Mouse (Mus musculus) embryonic facial prominence, embryonic 12.5 days (tissue): Measurements from ENCODE around the gene Bad. TPM values are rescaled to one million over a fixed set of nuclear protein-coding genes. Genes with fewer than 3 reads are reported as not detected.
A peak's percentile ranks its signal among the peaks of the same experiment; 100 is the strongest.
"Not testable (repeated sequence)": the region's sequence is repeated elsewhere in the genome, so short reads cannot be mapped to it uniquely, and the experiment has no call there.

ENCODE experiments used
- ATAC-seq: fragments of 200-750 bp; cut with Nextera tagmentation; 2 replicates; pipeline ENCODE4 v1.8.0; 2017; ENCODE audit not compliant: insufficient number of reproducible peaks, insufficient read depth, low FRiP score, low TSS enrichment
- H3K27ac ChIP-seq: fragments of 300-500 bp; sonication (generic); 2 replicates; pipeline ENCODE4 v1.5.1; 2016; ENCODE audit warnings: mild to moderate bottlenecking
- H3K27me3 ChIP-seq: fragments of 300-500 bp; sonication (generic); 2 replicates; pipeline ENCODE4 v1.6.1; 2016; ENCODE audit warnings: mild to moderate bottlenecking, moderate library complexity
- H3K36me3 ChIP-seq: fragments of 300-500 bp; sonication (generic); 2 replicates; pipeline ENCODE4 v1.6.1; 2016; ENCODE audit warnings: mild to moderate bottlenecking
- H3K4me1 ChIP-seq: fragments of 300-500 bp; sonication (generic); 2 replicates; pipeline ENCODE4 v1.6.1; 2016
- H3K4me2 ChIP-seq: fragments of 300-500 bp; sonication (generic); replicated peaks from 2 replicates; pipeline ENCODE4 v1.6.1; 2016; ENCODE audit warnings: mild to moderate bottlenecking, moderate library complexity
- H3K4me3 ChIP-seq: fragments of 300-500 bp; sonication (generic); 2 replicates; pipeline ENCODE4 v1.5.1; 2016; ENCODE audit warnings: mild to moderate bottlenecking
- H3K9ac ChIP-seq: fragments of 300-500 bp; sonication (generic); 2 replicates; pipeline ENCODE4 v1.6.1; 2016; ENCODE audit warnings: mild to moderate bottlenecking, moderate library complexity
- H3K9me3 ChIP-seq: fragments of 300-500 bp; sonication (generic); 2 replicates; pipeline ENCODE4 v1.6.1; 2016; ENCODE audit warnings: mild to moderate bottlenecking, moderate library complexity
- WGBS: fragments of 180-500 bp; shearing (Covaris S2); methylation state at CpG from one replicate; pipeline ENCODE4 v1.1.7; 2016; 5-methylcytosine and 5-hydroxymethylcytosine counted together
- polyA plus RNA-seq: library from polyadenylated mRNA; unstranded; fragments of >200 nt; fragmentation: Nextera tagmentation; extraction: Ambion mirVana; gene quantifications from 2 replicates; pipeline ENCODE4 v1.2.1, GENCODE M21; 2016

Gene Bad
- polyA plus RNA-seq, 1 experiment from 2014 or later = 75.0 TPM

GRCm38 (mm10) chr19:6907811-6908540, 33.7 kb upstream of the Bad start:
- ATAC-seq = no peak
- Histone ChIP-seq H3K36me3 (peaks cover 42% of the 10 kb centered on the region), H3K9me3 (no peaks in the 10 kb centered on the region), H3K4me1 (peaks cover 26% of the 10 kb centered on the region), H3K27me3 (no peaks in the 10 kb centered on the region), H3K4me2 (peak overlapping the region; percentile 78), H3K4me3 (peak overlapping the region; percentile 61), H3K9ac (peak overlapping the region; percentile 36; the same call in 1 of the 2 replicates), H3K27ac (no peak overlapping the region)
- 88% methylated on average over 7 of the region's 7 CpGs for WGBS

GRCm38 (mm10) chr19:6909021-6909420, 32.6 kb upstream of the Bad start:
- H3K36me3 ChIP-seq = peaks cover 52% of the 10 kb centered on the region
- H3K4me2 ChIP-seq = peak overlapping the region; percentile 78
- H3K9ac ChIP-seq = peak overlapping the region; percentile 65
- no peak for ATAC-seq
- H3K27me3 ChIP-seq = no peaks in the 10 kb centered on the region
- H3K9me3 ChIP-seq = no peaks in the 10 kb centered on the region
- H3K4me3 ChIP-seq = peak overlapping the region; percentile 61
- peak overlapping the region; percentile 97 for H3K27ac ChIP-seq
- 8% methylated on average over 11 of the region's 11 CpGs for WGBS
- peaks cover 26% of the 10 kb centered on the region for H3K4me1 ChIP-seq

- H3K9ac ChIP-seq = peak within 1 kb of the TSS; percentile 65
- no peaks in the 10 kb centered on the region for H3K27me3 ChIP-seq
- peak within 1 kb of the TSS; percentile 61 for H3K4me3 ChIP-seq
- peaks cover 26% of the 10 kb centered on the region for H3K4me1 ChIP-seq
- peak within 1 kb of the TSS; percentile 78 for H3K4me2 ChIP-seq
- ATAC-seq = peak; percentile 92
- H3K36me3 ChIP-seq = peaks cover 52% of the 10 kb centered on the region
- H3K27ac ChIP-seq = peak within 1 kb of the TSS; percentile 97
- under 1% methylated on average over 65 of the region's 65 CpGs for WGBS
- H3K9me3 ChIP-seq = no peaks in the 10 kb centered on the region
Observed at GRCm38 (mm10) chr19:6909507-6910289, 32.0 kb upstream of the Bad start, which contains the start of the genes Trmt112 and Prdx5. Gene Trmt112, plus strand, starts transcription at chr19:6909698. Gene Prdx5, minus strand, starts transcription at chr19:6910106.

- WGBS = under 1% methylated on average over 29 of the region's 30 CpGs
- Histone ChIP-seq H3K9ac (peak overlapping the region; percentile 65), H3K4me3 (peak overlapping the region; percentile 61), H3K27ac (peak overlapping the region; percentile 97), H3K36me3 (peaks cover 47% of the 10 kb centered on the region), H3K4me1 (peaks cover 26% of the 10 kb centered on the region), H3K4me2 (peak overlapping the region; percentile 78)
- not testable (repeated sequence) for H3K9me3 ChIP-seq, H3K27me3 ChIP-seq
- ATAC-seq = 0 out of 2 replicates have a peak, but pooled peaks have one; percentile 0
Observed at GRCm38 (mm10) chr19:6910306-6910705, 31.4 kb upstream of the Bad start.

GRCm38 (mm10) chr19:6911101-6912074, 30.3 kb upstream of the Bad start:
- WGBS = 86% methylated on average over 19 of the region's 19 CpGs
- ATAC-seq = no peak
- Histone ChIP-seq H3K9me3 (no peaks in the 10 kb centered on the region), H3K4me3 (peak overlapping the region; percentile 61), H3K36me3 (peaks cover 38% of the 10 kb centered on the region), H3K9ac (0 out of 2 replicates have a peak overlapping the region, but pooled peaks have one; percentile 1), H3K4me1 (peaks cover 26% of the 10 kb centered on the region), H3K4me2 (peak overlapping the region; percentile 78), H3K27ac (no peak overlapping the region), H3K27me3 (no peaks in the 10 kb centered on the region)

- H3K4me2 ChIP-seq = no peak overlapping the region
- 92% methylated on average over 15 of the region's 15 CpGs for WGBS
- no peak for ATAC-seq
- H3K4me3 ChIP-seq = no peak overlapping the region
- no peaks in the 10 kb centered on the region for H3K27me3 ChIP-seq
- H3K36me3 ChIP-seq = peaks cover 31% of the 10 kb centered on the region
- H3K4me1 ChIP-seq = peaks cover 25% of the 10 kb centered on the region
- H3K9me3 ChIP-seq = no peaks in the 10 kb centered on the region
- no peak overlapping the region for H3K9ac ChIP-seq
- no peak overlapping the region for H3K27ac ChIP-seq
Observed at GRCm38 (mm10) chr19:6912205-6912970, 29.3 kb upstream of the Bad start.

- Histone ChIP-seq H3K4me2 (no peak overlapping the region), H3K27me3 (no peaks in the 10 kb centered on the region), H3K4me3 (no peak overlapping the region), H3K36me3 (peaks cover 31% of the 10 kb centered on the region), H3K4me1 (peaks cover 18% of the 10 kb centered on the region), H3K27ac (no peak overlapping the region), H3K9me3 (no peaks in the 10 kb centered on the region), H3K9ac (no peak overlapping the region)
- WGBS = 88% methylated on average over 6 of the region's 6 CpGs
- ATAC-seq = no peak
Observed at GRCm38 (mm10) chr19:6913036-6913435, 28.6 kb upstream of the Bad start.

- H3K27me3 ChIP-seq = no peaks in the 10 kb centered on the region
- H3K9ac ChIP-seq = no peak overlapping the region
Observed at GRCm38 (mm10) chr19:6913991-6914390, 27.7 kb upstream of the Bad start.

GRCm38 (mm10) chr19:6914540-6914939, 27.1 kb upstream of the Bad start:
- Histone ChIP-seq H3K4me2 (no peak overlapping the region), H3K9me3 (no peaks in the 10 kb centered on the region), H3K27ac (no peak overlapping the region), H3K36me3 (peaks cover 31% of the 10 kb centered on the region), H3K27me3 (no peaks in the 10 kb centered on the region), H3K4me3 (no peak overlapping the region), H3K4me1 (peaks cover 8% of the 10 kb centered on the region), H3K9ac (no peak overlapping the region)
- ATAC-seq = no peak
- WGBS = 95% methylated on average over 9 of the region's 9 CpGs

More at GRCm38 (mm10) chr19:6913991-6914390, 27.7 kb upstream of the Bad start:
- Histone ChIP-seq H3K4me2 (no peak overlapping the region), H3K27ac (no peak overlapping the region), H3K4me1 (peaks cover 9% of the 10 kb centered on the region), H3K4me3 (no peak overlapping the region), H3K9me3 (no peaks in the 10 kb centered on the region), H3K36me3 (peaks cover 31% of the 10 kb centered on the region)
- no peak for ATAC-seq
- 85% methylated on average over 11 of the region's 11 CpGs for WGBS

GRCm38 (mm10) chr19:6915276-6915675, 26.4 kb upstream of the Bad start:
- no peak for ATAC-seq
- Histone ChIP-seq H3K9me3 (no peaks in the 10 kb centered on the region), H3K36me3 (peaks cover 31% of the 10 kb centered on the region), H3K4me1 (peaks cover 12% of the 10 kb centered on the region), H3K9ac (no peak overlapping the region), H3K4me3 (no peak overlapping the region), H3K27me3 (no peaks in the 10 kb centered on the region), H3K4me2 (no peak overlapping the region), H3K27ac (no peak overlapping the region)
- WGBS = 85% methylated on average over 4 of the region's 4 CpGs
